9 mouse cellular contexts compared by ENCODE assay signal in genomic region chr5:107403011-107403946, GRCm38 (mm10). TPM values are rescaled to one million over a fixed set of nuclear protein-coding genes. Genes with fewer than 3 reads are reported as not detected.
DNase-seq lines count a peak whose midpoint lies in the region; ATAC-seq and TF ChIP-seq lines count a peak whose summit lies in the region.
"Had no signal": no experiment of that assay in that cellular context is flagged by ENCODE, and none has a peak within 500 bp of the region (broad histone marks: within the 10 kb centered on the region; RNA-seq: fewer than 3 reads in every experiment).

No protein-coding gene starts in this region.

- peak overlapping the region; percentile 44 for H3K4me3 ChIP-seq in heart, adult 2 months
- peak overlapping the region; percentile 98 for H3K4me3 ChIP-seq in cortical plate, adult 2 months (ENCODE audit: insufficient read depth, low read length)
- peak overlapping the region; percentile 68 for H3K4me3 ChIP-seq in midbrain, postnatal 0 days (ENCODE audit: low read depth, low read length)

- peaks cover 4% of the 10 kb centered on the region; the same call in 1 of the 2 replicates for H3K27me3 ChIP-seq in heart, adult 2 months (ENCODE audit: control insufficient read depth, insufficient read depth, low read length)
- peaks cover 47% of the 10 kb centered on the region for H3K27me3 ChIP-seq in Patski
- H3K27me3 ChIP-seq in midbrain, postnatal 0 days (ENCODE audit: insufficient read depth, low read length), result peaks cover 12% of the 10 kb centered on the region; the same call in 1 of the 2 replicates

- no peak for TF ChIP-seq POLR2A in heart, adult 2 months (IDR thresholded peaks at IDR 0.05; ENCODE audit: insufficient read depth, low read depth, low read length)
- no peak for TF ChIP-seq POLR2A in cortical plate, adult 2 months (IDR thresholded peaks at IDR 0.05; ENCODE audit: extremely low read depth, insufficient read depth, low read length)

- peak; percentile 65 for ATAC-seq in Patski
- peak; percentile 71 for ATAC-seq in midbrain, postnatal 0 days (ENCODE audit: low FRiP score)

- no peak for TF ChIP-seq EP300 in heart, adult 2 months (IDR thresholded peaks at IDR 0.05; ENCODE audit: insufficient read depth, low read depth, low read length)

- H3K27ac ChIP-seq in heart, adult 2 months, result no peak overlapping the region
- peak overlapping the region; percentile 98 for H3K27ac ChIP-seq in cortical plate, adult 2 months (ENCODE audit: insufficient read depth, low read length)
- H3K27ac ChIP-seq in midbrain, postnatal 0 days (ENCODE audit: low read depth, low read length), result no peak overlapping the region

- WGBS in heart, adult 2 months, result 1% methylated on average over 66 of the region's 80 CpGs
- under 1% methylated on average over 65 of the region's 80 CpGs for WGBS in midbrain, postnatal 0 days

- intact Hi-C loops in heart, adult 2 months (cut with DNase I), result no loop called here
- intact Hi-C loops in heart, postnatal 14 days (cut with DNase I), result no loop called here
- intact Hi-C loops in left cerebral cortex, postnatal 36 days (cut with DNase I), result no loop called here

- peak; percentile 7 to 20 for DNase-seq in heart, adult 2 months
- DNase-seq in heart, adult 9 months (ENCODE audit: low spot score in 2 of 2), result no peak
- DNase-seq in Patski (ENCODE audit: low read depth, low spot score), result no peak
- peak; percentile 16 to 20 for DNase-seq in heart, postnatal 14 days
- peak; percentile 47 to 70 for DNase-seq in left cerebral cortex, postnatal 36 days (ENCODE audit: low spot score in 2 of 2)
- no peak for DNase-seq in midbrain, postnatal 0 days (ENCODE audit: low spot score)
- DNase-seq in thymus, postnatal 0 days (ENCODE audit: low spot score), result peak; percentile 38

- no peak for TF ChIP-seq CTCF in heart, adult 2 months (IDR thresholded peaks at IDR 0.05)
- TF ChIP-seq CTCF in Patski (IDR thresholded peaks at IDR 0.05), result no peak
- TF ChIP-seq CTCF in cortical plate, adult 2 months (IDR thresholded peaks at IDR 0.05; ENCODE audit: extremely low read depth, insufficient read depth, low read length), result no peak
- no peak for TF ChIP-seq CTCF in midbrain, postnatal 0 days (IDR thresholded peaks at IDR 0.05)

- peak overlapping the region; percentile 16; the same call in 1 of the 2 replicates for H3K9ac ChIP-seq in heart, adult 2 months (ENCODE audit: low read depth, low read length)
- peak overlapping the region; percentile 64 for H3K9ac ChIP-seq in midbrain, postnatal 0 days (replicated peaks; ENCODE audit: low read length, poor library complexity, severe bottlenecking)

- no peaks in the 10 kb centered on the region for H3K36me3 ChIP-seq in heart, adult 2 months (ENCODE audit: control insufficient read depth, insufficient read depth, low read length)
- no peaks in the 10 kb centered on the region for H3K36me3 ChIP-seq in midbrain, postnatal 0 days (ENCODE audit: insufficient read depth, low read length)
- H3K36me3 ChIP-seq: G1E had no signal

- no peaks in the 10 kb centered on the region; the same call in 1 of the 2 replicates for H3K4me1 ChIP-seq in heart, adult 2 months (ENCODE audit: control insufficient read depth, insufficient read depth, low read length)
- H3K4me1 ChIP-seq in cortical plate, adult 2 months (ENCODE audit: control insufficient read depth, insufficient read depth, low read length), result peaks cover 11% of the 10 kb centered on the region
- H3K4me1 ChIP-seq in midbrain, postnatal 0 days (ENCODE audit: insufficient read depth, low read length), result no peaks in the 10 kb centered on the region

- no peaks in the 10 kb centered on the region for H3K9me3 ChIP-seq in midbrain, postnatal 0 days (ENCODE audit: low read length)
- H3K9me3 ChIP-seq: G1E had no signal

- H3K4me2 ChIP-seq in midbrain, postnatal 0 days (ENCODE audit: low read depth, low read length, poor library complexity, severe bottlenecking), result peak overlapping the region; percentile 99

- in situ Hi-C loops in Patski (cut with MboI; ENCODE audit: low pct_unique_long_range_greater_than_20kb), result no loop called here

- CTCF ChIA-PET in Patski (lab: Charles Lee), result interaction anchor here (0.7 to 1.1 kb wide), 2 partner anchors 9 to 15 kb away, joined by 3 to 4 read pairs; no protein-coding TSS in a partner anchor

- no peaks in the 10 kb centered on the region for H3K79me2 ChIP-seq in heart, adult 2 months (replicated peaks; ENCODE audit: control insufficient read depth, insufficient read depth, low read length)

- POLR2A ChIA-PET in Patski (lab: Charles Lee), result no interaction called here

RNA-seq across cellular contexts. Expression of gene Ephx4, which starts 0.7 kb away (rescaled TPM):
- total RNA-seq in heart, adult 2 months (2021), result under 1 TPM; 0.23 to 0.26 TPM
- 0.35 and 0.45 TPM in 2 replicates for polyA plus RNA-seq in heart, adult 2 months (2012; rRNA removed)
- polyA plus RNA-seq in Patski (2021), result 0.06 TPM
- polyA plus RNA-seq in cortical plate, adult 2 months (2012; rRNA removed), result 113 and 123 TPM in 2 replicates
- under 1 TPM; 0.29 to 0.31 TPM for total RNA-seq in heart, postnatal 14 days (2021)
- total RNA-seq in left cerebral cortex, postnatal 36 days (2021), result 10 to 100 TPM; 73.7 to 91.4 TPM
- total RNA-seq in midbrain, postnatal 0 days (2014; rRNA removed), result 3.2 and 3.4 TPM in 2 replicates
- 3.6 and 3.8 TPM in 2 replicates for polyA plus RNA-seq in midbrain, postnatal 0 days (2015; fragmentation: Nextera tagmentation; extraction: Ambion mirVana)
- 1.6 and 2.3 TPM in 2 replicates for polyA plus RNA-seq in thymus, postnatal 0 days (2015; fragmentation: Nextera tagmentation; extraction: Ambion mirVana)
- total RNA-seq: G1E had no signal
- polyA plus RNA-seq: G1E had no signal

RNA-seq across cellular contexts. Expression of gene Lpcat2b, which starts 28.1 kb away (rescaled TPM):
- not detected for total RNA-seq in heart, adult 2 months (2021)
- polyA plus RNA-seq in heart, adult 2 months (2012; rRNA removed), result 0.04 and 0.06 TPM in 2 replicates
- polyA plus RNA-seq in Patski (2021), result not detected
- 0.06 and 0.10 TPM in 2 replicates for polyA plus RNA-seq in cortical plate, adult 2 months (2012; rRNA removed)
- not detected for total RNA-seq in heart, postnatal 14 days (2021)
- total RNA-seq in left cerebral cortex, postnatal 36 days (2021), result under 1 TPM in 1 of 2 experiments, not detected in 1; 0.18 TPM
- total RNA-seq in midbrain, postnatal 0 days (2014; rRNA removed), result 0.14 TPM in 1 of 2 replicates, not detected in the other
- polyA plus RNA-seq in midbrain, postnatal 0 days (2015; fragmentation: Nextera tagmentation; extraction: Ambion mirVana), result not detected in 2 replicates
- polyA plus RNA-seq in thymus, postnatal 0 days (2015; fragmentation: Nextera tagmentation; extraction: Ambion mirVana), result not detected in 2 replicates
- polyA plus RNA-seq: G1E had no signal

RNA-seq across cellular contexts. Expression of gene Btbd8, which starts 34.5 kb away (rescaled TPM):
- total RNA-seq in heart, adult 2 months (2021), result 1 to 10 TPM; 5.1 to 5.6 TPM
- polyA plus RNA-seq in heart, adult 2 months (2012; rRNA removed), result 0.90 and 1.2 TPM in 2 replicates
- polyA plus RNA-seq in Patski (2021), result 7.7 TPM
- polyA plus RNA-seq in cortical plate, adult 2 months (2012; rRNA removed), result 96.9 and 98.0 TPM in 2 replicates
- 1 to 10 TPM; 4.4 to 4.5 TPM for total RNA-seq in heart, postnatal 14 days (2021)
- total RNA-seq in left cerebral cortex, postnatal 36 days (2021), result 100 to 1,000 TPM; 159 to 177 TPM
- 38.9 and 43.9 TPM in 2 replicates for total RNA-seq in midbrain, postnatal 0 days (2014; rRNA removed)
- polyA plus RNA-seq in midbrain, postnatal 0 days (2015; fragmentation: Nextera tagmentation; extraction: Ambion mirVana), result 23.5 and 24.9 TPM in 2 replicates
- 10.0 and 10.8 TPM in 2 replicates for polyA plus RNA-seq in thymus, postnatal 0 days (2015; fragmentation: Nextera tagmentation; extraction: Ambion mirVana)

Comparison
In these comparisons a context has a peak if more than half of its experiments do, and no peak if none do; other contexts are left out.
1. DNase-seq: peak in heart, adult 2 months (2 of 2), heart, postnatal 14 days (2 of 2), left cerebral cortex, postnatal 36 days (2 of 2) and thymus, postnatal 0 days (single experiment); none in heart, adult 9 months (0 of 2), Patski (single experiment) and midbrain, postnatal 0 days (single experiment).
2. H3K4me3 ChIP-seq: peak in every context shown above with its lines; median percentile 98 in cortical plate, adult 2 months; 68 in midbrain, postnatal 0 days; 44 in heart, adult 2 months.
3. RNA of gene Ephx4, which starts 0.7 kb away (polyA plus RNA-seq): 113 to 123 TPM in cortical plate, adult 2 months; 3.6 to 3.8 TPM in midbrain, postnatal 0 days, 1.6 to 2.3 TPM in thymus, postnatal 0 days, 0.35 to 0.45 TPM in heart, adult 2 months and 0.06 TPM in Patski (single experiment); every median in the first group is over 10 times any median in the second.